Mouse (Mus musculus) stomach, postnatal 0 days (tissue): ENCODE results near the gene St7.

ENCODE experiments used
- CTCF ChIP-seq: IDR thresholded peaks from 2 replicates; pipeline ENCODE4 v1.5.1; 2016; ENCODE audit warnings: antibody characterized with exemption, low read depth, mild to moderate bottlenecking, moderate library complexity
- EP300 ChIP-seq: optimal IDR thresholded peaks from 2 replicates; pipeline ENCODE3; 2016; ENCODE audit warnings: antibody characterized with exemption

- TF ChIP-seq CTCF (no peak), EP300 (no peak)
Measured at GRCm38 (mm10) chr6:17655080-17655479, 37.7 kb upstream of the St7 start.
